Mouse (Mus musculus) kidney, adult 8-10 months (tissue): ENCODE data around the gene Alg9.

Source experiments
- DNase-seq, 2 experiments: peaks; one replicate each; pipeline ENCODE4 v3.0.0; 2022

The Alg9 gene

DNA sequence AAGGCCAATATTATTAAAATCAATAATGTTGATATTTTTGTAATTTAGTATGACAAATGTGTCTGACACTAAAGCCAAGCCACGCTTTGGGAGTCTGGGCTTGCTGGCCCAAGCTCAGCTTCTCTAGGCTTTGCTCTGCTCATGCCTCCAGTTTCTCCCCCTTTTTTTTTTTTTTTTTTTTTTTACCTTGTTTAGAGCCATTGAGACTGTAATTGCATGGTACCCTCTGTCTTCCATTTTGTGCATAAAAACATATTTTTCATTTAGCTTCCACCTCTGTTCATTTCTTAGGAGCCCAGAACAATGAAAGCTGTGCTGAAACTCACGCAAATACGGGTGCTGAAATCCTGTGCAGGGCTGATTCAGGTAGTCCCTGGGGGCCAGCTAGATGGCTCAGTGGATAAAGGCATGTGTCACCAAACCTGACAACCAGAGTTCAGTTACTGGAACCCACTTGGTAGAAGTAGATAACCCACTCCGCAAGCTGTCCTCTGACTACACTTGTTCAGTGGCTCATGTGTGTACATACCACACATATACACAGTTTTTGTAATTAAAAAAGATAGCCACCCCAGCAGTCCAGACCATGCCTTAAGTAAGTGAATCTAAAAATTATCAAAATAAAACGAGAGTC, 80.4 kb downstream of the Alg9 start:
- DNase-seq = no peak

DNA sequence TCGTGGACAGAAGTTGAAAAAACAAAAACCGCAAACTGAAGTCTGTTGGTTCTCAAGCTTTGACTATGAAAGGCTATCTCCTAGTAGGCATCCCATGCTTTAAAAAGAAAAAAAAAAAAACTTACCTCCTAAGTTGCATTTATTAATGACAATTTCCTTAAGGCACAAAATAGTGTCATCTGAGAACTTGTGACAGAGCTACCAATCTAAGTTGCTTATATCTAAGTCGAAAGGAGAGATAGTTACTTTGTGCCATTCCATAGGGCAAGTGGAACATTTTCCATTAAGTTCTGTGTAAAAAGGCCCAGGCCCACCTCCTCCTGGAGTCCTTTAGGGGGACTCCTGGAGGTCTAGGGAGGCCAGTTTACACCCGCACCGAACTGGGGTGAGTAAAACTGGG, 81.0 kb downstream of the Alg9 start:
- no peak for DNase-seq

- peak; percentile 90 to 96 for DNase-seq
Measured at GRCm38 (mm10) chr9:50856341-50857081, 81.7 kb downstream of the Alg9 start.

- DNase-seq = no peak
Measured at GRCm38 (mm10) chr9:50857082-50857641, 82.3 kb downstream of the Alg9 start.

DNA sequence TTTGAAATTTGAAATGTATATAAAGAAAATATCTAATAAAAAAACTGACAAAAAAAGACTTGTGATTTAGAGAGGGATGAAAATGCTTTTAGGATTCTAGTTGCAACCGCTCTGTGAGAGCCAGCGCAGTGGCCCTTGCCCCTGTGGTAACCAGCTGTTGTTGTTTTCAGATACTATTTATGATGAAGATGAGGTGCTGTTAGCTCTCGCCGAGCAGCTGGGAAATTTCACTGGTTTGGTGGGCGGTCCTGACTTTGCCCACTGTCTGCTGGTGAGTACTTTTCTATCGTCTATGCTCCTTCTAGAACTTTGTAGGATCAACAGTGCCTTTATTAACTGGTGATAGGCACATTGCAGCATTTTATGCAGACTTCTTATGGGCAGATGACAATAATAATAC, 83.9 kb downstream of the Alg9 start:
- DNase-seq = no peak

- DNase-seq = no peak
Measured at GRCm38 (mm10) chr9:50861119-50861839, 86.5 kb downstream of the Alg9 start.

- no peak for DNase-seq
Measured at GRCm38 (mm10) chr9:50863824-50864223, 89.0 kb downstream of the Alg9 start.

- DNase-seq = no peak
Measured at GRCm38 (mm10) chr9:50864877-50865276, 90.1 kb downstream of the Alg9 start.

GRCm38 (mm10) chr9:50865803-50866202, 91.0 kb downstream of the Alg9 start:
- DNase-seq = no peak

DNA sequence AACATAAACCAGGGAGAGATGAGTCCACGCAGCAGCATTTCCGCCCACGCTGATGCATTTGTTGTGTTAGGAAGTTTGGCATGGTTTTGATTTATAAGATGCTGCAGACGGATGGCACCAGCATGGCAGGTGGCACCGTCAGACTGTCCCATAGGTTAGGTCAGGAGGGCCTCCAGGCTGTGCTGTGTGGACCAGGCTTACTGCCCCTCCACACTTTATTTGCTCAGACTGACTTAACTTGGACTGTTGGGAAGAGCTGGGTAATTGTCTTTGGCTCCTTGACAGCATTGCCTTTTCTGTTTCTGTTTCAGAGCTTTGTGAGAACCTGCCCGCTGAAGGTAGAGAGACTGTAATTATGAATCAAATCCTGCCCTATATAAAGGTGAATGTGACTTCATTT, 92.2 kb downstream of the Alg9 start:
- no peak for DNase-seq

DNA sequence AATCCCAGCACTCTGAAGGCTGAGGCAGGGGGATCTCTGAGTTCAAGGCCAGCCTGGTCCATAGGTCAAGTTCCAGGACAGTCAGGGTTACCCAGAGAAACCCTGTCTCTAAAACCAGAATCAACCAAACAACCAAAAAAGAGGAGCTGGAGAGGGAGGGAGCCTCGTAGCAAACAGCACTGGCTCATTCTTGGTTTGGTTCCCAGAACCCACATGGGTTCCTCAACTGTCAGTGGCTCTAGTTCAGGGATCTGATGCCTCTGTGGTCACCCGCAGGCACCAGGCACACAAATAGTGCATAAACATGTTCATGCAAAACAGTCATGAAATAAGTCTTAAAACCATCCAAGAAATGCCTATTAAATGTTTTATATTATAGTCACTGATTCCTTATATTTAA, 93.4 kb downstream of the Alg9 start:
- no peak for DNase-seq

- no peak for DNase-seq
Measured at GRCm38 (mm10) chr9:50873210-50873609, 98.4 kb downstream of the Alg9 start.

DNA sequence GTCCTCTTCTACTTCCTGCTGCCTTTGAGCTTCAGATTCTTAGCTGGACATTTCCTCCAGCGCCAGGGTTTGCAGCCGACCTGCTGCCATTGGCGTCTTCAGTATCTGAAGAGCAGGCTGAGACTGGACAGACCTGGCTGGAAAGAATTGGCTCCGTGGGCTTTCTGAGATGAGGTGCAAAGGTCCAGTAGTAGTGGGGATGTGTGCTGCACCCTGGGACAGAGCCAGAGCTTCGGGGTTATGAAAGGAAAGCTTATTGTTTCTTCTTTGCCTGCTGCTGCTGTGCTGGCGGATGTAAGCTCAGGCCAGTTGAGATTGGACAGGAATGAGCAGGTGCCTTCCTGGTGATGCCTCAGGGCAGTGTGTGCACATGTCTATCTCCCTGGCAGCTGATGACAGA, 99.2 kb downstream of the Alg9 start:
- DNase-seq = peak; percentile 65 to 77

- no peak for DNase-seq
Measured at GRCm38 (mm10) chr9:50875470-50875869, 100.7 kb downstream of the Alg9 start.

GRCm38 (mm10) chr9:50876287-50876686, 101.5 kb downstream of the Alg9 start:
- DNase-seq = peak; percentile 88 to 90

DNA sequence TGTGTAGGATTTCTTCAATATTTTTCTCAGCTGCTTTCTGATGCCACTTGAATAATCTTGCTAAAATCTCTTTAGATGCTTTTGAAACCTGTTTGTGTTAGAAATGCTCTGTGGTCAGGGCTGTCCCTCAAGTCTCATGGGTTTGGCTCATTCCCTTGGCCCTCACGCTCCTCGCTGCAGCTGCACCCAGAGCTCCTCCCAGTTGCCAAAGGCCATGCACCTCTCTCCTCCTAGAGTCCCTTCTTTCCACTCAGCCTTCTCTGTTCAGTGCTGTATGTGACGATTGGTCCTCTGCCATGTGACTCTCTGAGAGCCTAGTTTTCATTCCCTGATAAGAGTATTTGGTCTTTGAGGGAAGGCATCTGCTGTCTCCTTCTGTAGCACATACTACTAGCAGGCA, 102.6 kb downstream of the Alg9 start:
- DNase-seq = no peak

DNA sequence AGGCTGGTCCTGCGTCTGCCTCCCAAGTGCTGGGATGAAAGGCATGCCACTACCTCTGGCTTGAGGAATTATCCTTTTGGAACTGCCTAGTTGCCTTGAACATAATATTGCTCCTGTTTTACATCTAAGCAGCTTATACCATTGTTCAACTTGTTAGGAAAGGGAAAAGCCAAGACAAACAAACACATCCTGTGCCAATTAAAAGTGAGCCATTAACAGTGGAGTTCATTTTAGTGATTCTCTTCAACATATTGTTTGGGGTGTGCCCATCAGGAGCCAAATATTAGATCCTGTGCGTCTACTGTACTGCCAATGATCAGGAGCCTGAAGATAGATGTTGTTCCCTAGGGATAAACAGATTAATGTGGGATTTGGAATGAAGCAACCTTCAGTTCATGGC, 107.4 kb downstream of the Alg9 start:
- no peak for DNase-seq

- DNase-seq = no peak
Measured at GRCm38 (mm10) chr9:50884093-50884492, 109.3 kb downstream of the Alg9 start.

DNA sequence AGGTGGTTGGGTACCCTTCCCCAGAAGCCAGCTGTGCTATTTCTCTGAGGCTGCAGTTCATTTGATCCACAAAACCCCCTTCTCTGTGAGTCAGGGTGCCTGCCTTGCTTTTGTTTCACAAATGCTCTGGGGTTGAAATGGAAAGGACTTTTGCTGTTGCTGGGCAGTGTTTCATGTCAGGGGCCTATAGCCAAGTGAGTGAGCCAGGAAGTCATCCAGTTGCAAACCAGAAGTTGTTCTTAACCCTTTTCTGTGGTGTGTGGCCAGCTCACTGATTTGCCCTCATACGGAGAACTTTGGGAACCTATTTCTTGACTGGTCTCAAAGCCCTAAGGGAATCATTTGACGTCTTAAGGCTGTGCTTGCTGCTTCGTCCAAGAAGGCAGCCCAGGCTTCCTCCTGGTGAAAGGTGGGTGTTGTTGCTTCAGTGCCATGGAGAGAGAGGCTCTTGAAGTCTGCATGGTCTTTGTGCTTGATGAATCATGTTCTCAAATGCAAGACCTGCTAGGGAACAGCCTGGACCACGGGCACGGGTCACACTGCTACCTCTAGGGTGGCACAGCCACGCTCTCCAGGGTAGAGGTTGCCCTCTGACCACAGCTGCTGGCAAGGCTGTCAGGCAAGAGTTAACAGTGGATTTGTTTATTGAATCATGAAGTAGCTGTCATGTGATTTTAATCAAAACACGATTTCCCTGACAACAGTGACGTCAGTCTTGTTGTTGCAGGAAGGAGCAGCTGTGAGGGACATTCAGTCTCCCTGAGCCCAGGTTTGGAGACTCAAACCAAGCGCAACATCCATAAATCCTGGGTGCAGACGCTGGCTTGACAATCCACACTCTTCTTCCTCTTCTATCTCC, 110.2 kb downstream of the Alg9 start:
- DNase-seq = peak; percentile 86 to 91

- peak; percentile 35 to 49 for DNase-seq
Measured at GRCm38 (mm10) chr9:50885600-50885987, 110.8 kb downstream of the Alg9 start.

DNA sequence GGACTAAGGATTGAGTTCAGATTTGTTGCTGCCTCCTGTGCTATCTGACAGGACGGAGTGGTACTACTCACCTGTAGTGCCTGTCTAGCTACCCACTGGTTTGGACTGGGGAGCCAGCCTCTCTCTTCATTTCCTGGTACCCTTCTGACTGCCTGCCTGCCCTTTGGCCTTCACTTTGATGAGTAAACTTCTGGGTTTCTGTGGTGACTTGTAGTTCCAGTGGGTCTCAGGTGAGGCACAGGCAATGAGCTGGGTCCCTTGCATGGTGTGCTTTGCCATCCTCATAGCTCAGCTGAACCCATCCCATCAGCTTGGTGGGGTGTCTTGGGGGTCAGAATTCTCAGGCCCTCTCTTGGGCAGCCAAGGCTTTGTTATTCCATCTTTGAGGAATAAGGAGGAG, 112.1 kb downstream of the Alg9 start:
- DNase-seq = no peak

GRCm38 (mm10) chr9:50887351-50887750, 112.5 kb downstream of the Alg9 start:
- DNase-seq = no peak

DNA sequence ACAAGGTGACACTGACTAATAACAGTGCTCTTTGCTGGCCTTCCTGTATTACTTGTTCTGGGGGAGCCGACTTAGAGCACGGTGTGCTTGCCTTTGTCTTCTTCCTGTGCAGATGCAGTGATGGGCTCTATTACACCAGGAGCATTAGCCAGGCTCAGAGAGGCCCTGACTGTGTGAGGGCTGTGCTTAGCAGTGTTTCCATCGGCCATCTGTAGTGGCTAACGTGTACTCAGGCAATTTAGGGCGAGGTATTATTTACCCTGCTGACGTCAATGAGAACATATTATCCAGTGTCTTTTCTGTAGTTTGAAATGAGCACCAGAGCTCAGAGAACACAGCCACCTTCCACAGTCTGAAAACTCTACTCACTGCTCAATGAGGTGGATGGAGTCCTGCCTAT, 114.4 kb downstream of the Alg9 start:
- DNase-seq = no peak
